Mouse (Mus musculus) bone marrow, adult 2 months (tissue): Measurements from ENCODE around the gene Sh3gl3.

Experiments
- CTCF ChIP-seq: fragments of 200-500 bp; IDR thresholded peaks from 2 replicates; pipeline ENCODE4 v1.5.1; 2011; ENCODE audit warnings: low read length, control low read depth; ENCODE audit not compliant: control insufficient read depth, insufficient read depth
- POLR2A ChIP-seq: fragments of 200-500 bp; IDR thresholded peaks from 2 replicates; pipeline ENCODE4 v1.6.1; 2011; ENCODE audit warnings: low read depth, mild to moderate bottlenecking, control low read depth, low read length, borderline replicate concordance; ENCODE audit not compliant: control insufficient read depth

DNA sequence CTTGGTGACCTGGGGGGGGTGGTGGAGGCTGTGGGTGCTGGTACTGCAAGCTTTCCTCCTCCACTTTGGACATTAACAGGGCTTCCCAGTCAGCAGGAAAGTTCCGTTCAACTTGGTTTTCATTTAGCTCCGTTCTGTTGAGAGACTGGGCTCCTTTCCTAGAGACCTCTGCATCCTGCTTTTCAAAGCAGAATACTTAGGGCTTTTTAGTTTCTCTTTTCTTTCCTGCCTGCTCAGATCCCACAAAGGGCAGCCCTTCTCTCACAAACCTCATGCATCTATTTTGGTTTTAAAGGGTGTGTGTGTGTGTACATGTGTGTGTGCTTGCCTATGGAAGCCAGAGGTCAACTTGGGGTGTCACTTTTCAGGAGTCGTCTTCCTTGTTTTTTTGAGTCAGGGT is 31.3 kb downstream of the Sh3gl3 start:
- no peak for TF ChIP-seq POLR2A
- no peak for TF ChIP-seq CTCF
